Mouse (Mus musculus): ENCODE data around the gene Coro2b. TPM values are rescaled to one million over a fixed set of nuclear protein-coding genes. Genes with fewer than 3 reads are reported as not detected.

The Coro2b gene
- polyA plus RNA-seq, 1 experiment from 2014 or later, result 15.3 TPM

DNA sequence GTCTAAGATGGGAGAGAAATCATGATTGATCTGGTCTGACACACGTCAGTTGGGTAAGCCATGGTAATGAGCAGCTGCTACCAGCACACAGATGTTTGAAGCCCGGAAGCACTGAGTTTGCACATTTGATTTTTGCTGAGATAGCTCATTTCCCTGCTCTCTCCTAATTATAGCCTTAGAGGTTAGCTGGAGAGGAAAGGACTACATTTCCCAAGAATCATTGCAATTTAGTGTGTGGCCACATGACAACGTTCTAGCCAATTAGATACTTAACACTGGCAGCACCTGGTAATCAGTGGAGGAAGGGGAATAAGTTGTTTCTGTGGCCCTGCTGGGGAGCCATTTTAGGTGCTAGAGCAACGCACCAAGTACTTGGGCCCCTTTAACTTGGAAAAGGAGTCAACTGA lies 26.3 kb downstream of the Coro2b start:
- Histone ChIP-seq H3K4me2 (no peak overlapping the region), H3K9me3 (ENCODE audit: control insufficient read depth, low read length) (no peaks in the 10 kb centered on the region), H3K36me3 (ENCODE audit: control insufficient read depth, insufficient read depth, low read length) (no peaks in the 10 kb centered on the region), H3K9ac (ENCODE audit: low read length) (no peak overlapping the region), H3K27me3 (ENCODE audit: control insufficient read depth, insufficient read depth, low read length) (no peaks in the 10 kb centered on the region), H3K4me3 (ENCODE audit: low read depth, low read length) (no peak overlapping the region), H3K4me1 (ENCODE audit: control insufficient read depth, insufficient read depth, low read length) (peaks cover 19% of the 10 kb centered on the region), H3K27ac (ENCODE audit: low read depth, low read length) (no peak overlapping the region)
- DNase-seq (ENCODE audit: low spot score, missing footprints), result no peak
- 0 out of 2 replicates have a peak, but pooled peaks have one; percentile 45 for ATAC-seq (ENCODE audit: low FRiP score)
- 62% methylated on average over 4 of the region's 4 CpGs for WGBS

GRCm38 (mm10) chr9:62509617-62510016 lies 27.2 kb downstream of the Coro2b start:
- 92% methylated on average over 6 of the region's 6 CpGs for WGBS
- no peak for DNase-seq (ENCODE audit: low spot score, missing footprints)
- Histone ChIP-seq H3K27ac (ENCODE audit: low read depth, low read length) (0 out of 2 replicates have a peak overlapping the region, but pooled peaks have one; percentile 57), H3K27me3 (ENCODE audit: control insufficient read depth, insufficient read depth, low read length) (no peaks in the 10 kb centered on the region), H3K9ac (ENCODE audit: low read length) (no peak overlapping the region), H3K4me2 (no peak overlapping the region), H3K36me3 (ENCODE audit: control insufficient read depth, insufficient read depth, low read length) (no peaks in the 10 kb centered on the region), H3K4me1 (ENCODE audit: control insufficient read depth, insufficient read depth, low read length) (peaks cover 19% of the 10 kb centered on the region), H3K9me3 (ENCODE audit: control insufficient read depth, low read length) (no peaks in the 10 kb centered on the region), H3K4me3 (ENCODE audit: low read depth, low read length) (no peak overlapping the region)
- ATAC-seq (ENCODE audit: low FRiP score), result no peak

DNA sequence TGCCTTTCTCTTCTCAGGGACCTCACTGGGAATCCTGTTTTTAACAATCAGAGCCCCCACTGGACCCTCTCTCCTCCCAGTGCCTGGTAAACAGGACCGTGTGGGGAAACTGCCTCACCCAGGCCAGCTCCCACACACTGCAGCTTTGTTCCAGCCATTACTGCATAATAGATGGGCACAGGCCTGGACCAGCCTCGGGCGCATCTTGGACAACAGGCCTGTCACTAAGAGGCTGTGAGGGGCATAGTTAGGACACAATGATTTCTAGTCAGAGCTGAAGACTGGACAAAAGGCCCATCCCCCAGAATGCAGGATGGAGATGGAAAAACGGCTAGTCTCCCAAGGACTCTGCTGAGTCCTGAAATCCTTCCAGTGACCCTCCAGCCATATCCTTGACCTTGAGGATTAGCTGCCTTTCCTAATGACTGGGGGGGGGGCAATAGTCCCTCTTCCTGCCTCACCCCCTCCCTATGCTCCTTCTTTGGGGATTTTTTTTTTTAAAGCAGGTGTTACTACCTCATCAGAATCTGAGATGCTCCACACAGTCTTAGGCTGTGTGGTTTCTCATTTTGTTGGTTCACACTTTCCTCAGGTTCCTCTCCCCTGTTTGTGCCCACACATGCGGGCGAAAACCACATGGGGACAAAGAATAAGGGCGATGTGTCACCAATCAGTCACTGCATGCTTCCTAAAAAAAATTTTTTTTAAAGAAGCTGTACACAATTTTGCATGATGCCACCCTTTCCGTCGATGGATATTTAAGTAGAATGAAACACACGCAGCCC lies 27.9 kb downstream of the Coro2b start:
- H3K27ac ChIP-seq (ENCODE audit: low read depth, low read length), result peak overlapping the region; percentile 57; the same call in 1 of the 2 replicates
- peak; percentile 85 for ATAC-seq (ENCODE audit: low FRiP score)
- H3K4me2 ChIP-seq, result no peak overlapping the region
- H3K36me3 ChIP-seq (ENCODE audit: control insufficient read depth, insufficient read depth, low read length), result no peaks in the 10 kb centered on the region
- peaks cover 18% of the 10 kb centered on the region for H3K4me1 ChIP-seq (ENCODE audit: control insufficient read depth, insufficient read depth, low read length)
- H3K4me3 ChIP-seq (ENCODE audit: low read depth, low read length), result no peak overlapping the region
- H3K27me3 ChIP-seq (ENCODE audit: control insufficient read depth, insufficient read depth, low read length), result no peaks in the 10 kb centered on the region
- 68% methylated on average over 10 of the region's 10 CpGs for WGBS
- H3K9ac ChIP-seq (ENCODE audit: low read length), result peak overlapping the region; percentile 16; the same call in 1 of the 2 replicates
- H3K9me3 ChIP-seq (ENCODE audit: control insufficient read depth, low read length), result no peaks in the 10 kb centered on the region
- no peak for DNase-seq (ENCODE audit: low spot score, missing footprints)

DNA sequence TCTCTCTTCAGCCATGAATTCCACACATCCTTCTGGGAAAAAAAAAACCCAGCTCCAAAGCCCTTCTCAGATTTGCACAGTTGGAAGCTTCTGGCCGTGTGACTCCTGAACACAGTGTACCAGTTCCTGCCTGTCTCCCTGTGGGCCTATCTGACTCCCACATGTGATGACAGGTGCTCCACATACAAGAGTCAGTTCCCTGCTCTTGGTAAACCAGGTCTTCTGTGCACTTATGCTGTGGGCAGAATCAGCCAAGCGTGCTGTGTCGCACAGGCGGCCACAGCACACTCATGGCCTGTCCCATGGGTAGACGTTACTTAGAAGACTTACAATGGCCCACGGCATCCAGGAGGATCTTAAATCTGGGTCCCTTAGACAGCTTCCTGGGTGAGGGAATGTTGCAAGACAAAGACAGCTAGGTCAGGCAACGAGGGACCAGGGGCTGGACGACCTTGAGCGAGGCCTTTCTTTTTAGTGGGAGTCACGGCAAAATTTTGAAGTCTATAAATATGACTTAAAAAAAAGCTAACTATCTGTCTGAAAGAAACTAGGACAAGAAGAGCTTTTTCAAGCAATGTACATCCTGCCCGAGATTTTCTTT lies 30.3 kb downstream of the Coro2b start:
- H3K4me1 ChIP-seq (ENCODE audit: control insufficient read depth, insufficient read depth, low read length), result peaks cover 19% of the 10 kb centered on the region

DNA sequence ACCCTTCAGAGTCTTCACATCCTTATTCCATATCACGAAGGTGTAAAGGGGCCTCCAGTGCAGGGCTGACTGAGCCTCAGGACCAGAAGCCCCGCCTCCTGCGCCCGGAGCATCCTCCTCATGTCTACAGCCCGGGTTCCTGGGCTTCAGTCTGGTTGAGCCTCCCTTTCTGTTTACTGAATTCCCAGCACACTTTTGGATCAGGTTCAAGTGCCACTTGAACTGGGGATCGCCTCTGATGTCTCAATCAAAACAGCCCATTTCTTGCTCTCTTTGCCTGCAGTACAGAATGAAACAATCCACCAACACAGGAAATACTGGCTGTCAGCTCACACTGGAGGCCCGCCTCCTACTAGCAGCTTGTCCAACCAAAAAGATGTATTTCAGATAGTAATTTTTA lies 32.7 kb downstream of the Coro2b start:
- H3K27me3 ChIP-seq (ENCODE audit: control insufficient read depth, insufficient read depth, low read length), result no peaks in the 10 kb centered on the region
- no peak overlapping the region for H3K9ac ChIP-seq (ENCODE audit: low read length)
- H3K9me3 ChIP-seq (ENCODE audit: control insufficient read depth, low read length), result no peaks in the 10 kb centered on the region
- H3K27ac ChIP-seq (ENCODE audit: low read depth, low read length), result no peak overlapping the region
- H3K36me3 ChIP-seq (ENCODE audit: control insufficient read depth, insufficient read depth, low read length), result no peaks in the 10 kb centered on the region
- ATAC-seq (ENCODE audit: low FRiP score) (no peak), DNase-seq (ENCODE audit: low spot score, missing footprints) (no peak)
- no peak overlapping the region for H3K4me3 ChIP-seq (ENCODE audit: low read depth, low read length)
- peaks cover 13% of the 10 kb centered on the region; the same call in 1 of the 2 replicates for H3K4me1 ChIP-seq (ENCODE audit: control insufficient read depth, insufficient read depth, low read length)
- no peak overlapping the region for H3K4me2 ChIP-seq
- WGBS, result 70% methylated on average over 7 of the region's 7 CpGs

More for the DNA sequence above, 30.3 kb downstream of the Coro2b start:
- no peaks in the 10 kb centered on the region for H3K27me3 ChIP-seq (ENCODE audit: control insufficient read depth, insufficient read depth, low read length)
- no peak overlapping the region for H3K4me2 ChIP-seq
- H3K9me3 ChIP-seq (ENCODE audit: control insufficient read depth, low read length), result no peaks in the 10 kb centered on the region
- no peaks in the 10 kb centered on the region for H3K36me3 ChIP-seq (ENCODE audit: control insufficient read depth, insufficient read depth, low read length)
- DNase-seq (ENCODE audit: low spot score, missing footprints) (no peak), ATAC-seq (ENCODE audit: low FRiP score) (no peak)
- H3K4me3 ChIP-seq (ENCODE audit: low read depth, low read length), result no peak overlapping the region
- H3K27ac ChIP-seq (ENCODE audit: low read depth, low read length), result no peak overlapping the region
- no peak overlapping the region for H3K9ac ChIP-seq (ENCODE audit: low read length)
- 85% methylated on average over 11 of the region's 11 CpGs for WGBS

DNA sequence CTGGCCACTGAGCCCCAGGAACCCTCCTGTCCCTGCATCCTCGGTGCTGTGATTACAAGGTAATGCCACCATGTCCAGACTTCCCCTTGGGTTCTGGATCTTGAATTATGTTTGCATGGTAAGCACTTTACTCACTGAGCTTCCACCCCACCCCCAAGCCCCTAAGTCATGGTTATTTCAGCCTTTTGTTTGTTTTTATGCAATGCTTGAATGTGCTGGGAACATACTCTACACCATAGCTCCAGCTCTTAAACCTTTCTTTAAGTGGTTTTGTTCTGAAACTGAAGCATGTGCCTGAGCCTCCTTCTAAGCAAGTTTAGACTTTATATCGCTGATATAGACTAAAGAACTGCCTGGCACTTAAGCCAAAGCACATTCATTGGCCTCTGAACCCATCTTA lies 34.5 kb downstream of the Coro2b start:
- no peaks in the 10 kb centered on the region for H3K9me3 ChIP-seq (ENCODE audit: control insufficient read depth, low read length)
- 86% methylated on average over 2 of the region's 2 CpGs for WGBS
- no peak overlapping the region for H3K27ac ChIP-seq (ENCODE audit: low read depth, low read length)
- H3K4me2 ChIP-seq, result no peak overlapping the region
- ATAC-seq (ENCODE audit: low FRiP score) (no peak), DNase-seq (ENCODE audit: low spot score, missing footprints) (no peak)
- H3K9ac ChIP-seq (ENCODE audit: low read length), result no peak overlapping the region
- H3K4me3 ChIP-seq (ENCODE audit: low read depth, low read length), result no peak overlapping the region
- no peaks in the 10 kb centered on the region for H3K27me3 ChIP-seq (ENCODE audit: control insufficient read depth, insufficient read depth, low read length)
- H3K4me1 ChIP-seq (ENCODE audit: control insufficient read depth, insufficient read depth, low read length), result peaks cover 3% of the 10 kb centered on the region; the same call in 1 of the 2 replicates
- no peaks in the 10 kb centered on the region for H3K36me3 ChIP-seq (ENCODE audit: control insufficient read depth, insufficient read depth, low read length)

- Histone ChIP-seq H3K27me3 (ENCODE audit: control insufficient read depth, insufficient read depth, low read length) (no peaks in the 10 kb centered on the region), H3K9ac (ENCODE audit: low read length) (no peak overlapping the region), H3K36me3 (ENCODE audit: control insufficient read depth, insufficient read depth, low read length) (no peaks in the 10 kb centered on the region), H3K4me2 (no peak overlapping the region), H3K4me3 (ENCODE audit: low read depth, low read length) (no peak overlapping the region), H3K4me1 (ENCODE audit: control insufficient read depth, insufficient read depth, low read length) (peaks cover 3% of the 10 kb centered on the region; the same call in 1 of the 2 replicates), H3K9me3 (ENCODE audit: control insufficient read depth, low read length) (no peaks in the 10 kb centered on the region), H3K27ac (ENCODE audit: low read depth, low read length) (no peak overlapping the region)
- DNase-seq (ENCODE audit: low spot score, missing footprints) (no peak), ATAC-seq (ENCODE audit: low FRiP score) (no peak)
- 86% methylated on average over 3 of the region's 3 CpGs for WGBS
These were observed 35.3 kb downstream of the Coro2b start for GRCm38 (mm10) chr9:62501566-62501965.

GRCm38 (mm10) chr9:62500007-62500406 lies 36.8 kb downstream of the Coro2b start:
- WGBS, result 81% methylated on average over 4 of the region's 4 CpGs
- peaks cover 3% of the 10 kb centered on the region; the same call in 1 of the 2 replicates for H3K4me1 ChIP-seq (ENCODE audit: control insufficient read depth, insufficient read depth, low read length)
- no peak overlapping the region for H3K27ac ChIP-seq (ENCODE audit: low read depth, low read length)
- no peak overlapping the region for H3K4me2 ChIP-seq
- ATAC-seq (ENCODE audit: low FRiP score) (no peak), DNase-seq (ENCODE audit: low spot score, missing footprints) (no peak)
- H3K36me3 ChIP-seq (ENCODE audit: control insufficient read depth, insufficient read depth, low read length), result no peaks in the 10 kb centered on the region
- no peak overlapping the region for H3K9ac ChIP-seq (ENCODE audit: low read length)
- H3K4me3 ChIP-seq (ENCODE audit: low read depth, low read length), result no peak overlapping the region
- H3K9me3 ChIP-seq (ENCODE audit: control insufficient read depth, low read length), result no peaks in the 10 kb centered on the region
- H3K27me3 ChIP-seq (ENCODE audit: control insufficient read depth, insufficient read depth, low read length), result no peaks in the 10 kb centered on the region

GRCm38 (mm10) chr9:62498945-62499344 lies 37.9 kb downstream of the Coro2b start:
- H3K27me3 ChIP-seq (ENCODE audit: control insufficient read depth, insufficient read depth, low read length), result no peaks in the 10 kb centered on the region
- H3K27ac ChIP-seq (ENCODE audit: low read depth, low read length), result no peak overlapping the region
- no peaks in the 10 kb centered on the region for H3K36me3 ChIP-seq (ENCODE audit: control insufficient read depth, insufficient read depth, low read length)
- 89% methylated on average over 6 of the region's 6 CpGs for WGBS
- no peak for DNase-seq (ENCODE audit: low spot score, missing footprints)
- no peak for ATAC-seq (ENCODE audit: low FRiP score)
- no peaks in the 10 kb centered on the region for H3K9me3 ChIP-seq (ENCODE audit: control insufficient read depth, low read length)
- peaks cover 3% of the 10 kb centered on the region; the same call in 1 of the 2 replicates for H3K4me1 ChIP-seq (ENCODE audit: control insufficient read depth, insufficient read depth, low read length)
- H3K4me3 ChIP-seq (ENCODE audit: low read depth, low read length), result no peak overlapping the region
- no peak overlapping the region for H3K4me2 ChIP-seq
- no peak overlapping the region for H3K9ac ChIP-seq (ENCODE audit: low read length)
